Comparison of ENCODE assay signal across 24 mouse cellular contexts in genomic region chr2:152913471-152913870, GRCm38 (mm10). TPM values are rescaled to one million over a fixed set of nuclear protein-coding genes. Genes with fewer than 3 reads are reported as not detected.
DNase-seq lines count a peak whose midpoint lies in the region; TF ChIP-seq lines count a peak whose summit lies in the region.
"Had no signal": no experiment of that assay in that cellular context is flagged by ENCODE, and none has a peak within 500 bp of the region (broad histone marks: within the 10 kb centered on the region; RNA-seq: fewer than 3 reads in every experiment).

No protein-coding gene starts in this region.

- no peak overlapping the region for H3K9ac ChIP-seq in heart, adult 2 months (ENCODE audit: low read depth, low read length)
- H3K9ac ChIP-seq: embryonic facial prominence, embryonic 15.5 days had no signal

- no peak for TF ChIP-seq EP300 in heart, adult 2 months (IDR thresholded peaks at IDR 0.05; ENCODE audit: insufficient read depth, low read depth, low read length)

- WGBS in heart, adult 2 months = 66% methylated on average over 7 of the region's 7 CpGs

- TF ChIP-seq CTCF in heart, adult 2 months (IDR thresholded peaks at IDR 0.05) = no peak

- no peaks in the 10 kb centered on the region for H3K27me3 ChIP-seq in heart, adult 2 months (ENCODE audit: control insufficient read depth, insufficient read depth, low read length)

- H3K36me3 ChIP-seq in heart, adult 2 months (ENCODE audit: control insufficient read depth, insufficient read depth, low read length) = no peaks in the 10 kb centered on the region
- H3K36me3 ChIP-seq: embryonic facial prominence, embryonic 15.5 days; forebrain, embryonic 10.5 days; heart, embryonic 10.5 days; hindbrain, embryonic 13.5 days had no signal

- TF ChIP-seq POLR2A in heart, adult 2 months (IDR thresholded peaks at IDR 0.05; ENCODE audit: insufficient read depth, low read depth, low read length) = no peak

- intact Hi-C loops in heart, adult 2 months (cut with DNase I) = no loop called here
- intact Hi-C loops in gastrocnemius, postnatal 36 days (cut with DNase I) = no loop called here
- intact Hi-C loops in heart, postnatal 36 days (cut with DNase I) = no loop called here

- 0 out of 2 replicates have a peak, but pooled peaks cover 2% of the 10 kb centered on the region for H3K4me1 ChIP-seq in heart, adult 2 months (ENCODE audit: control insufficient read depth, insufficient read depth, low read length)

- no peak overlapping the region for H3K4me3 ChIP-seq in heart, adult 2 months
- H3K4me3 ChIP-seq: erythroblast, embryonic 14.5 days had no signal

- DNase-seq in heart, adult 11 months = peak; percentile 94
- no peak for DNase-seq in heart, adult 2 months
- DNase-seq in gastrocnemius, adult 8-10 months (ENCODE audit: low spot score in 2 of 2) = peak; percentile 71 to 81
- peak; percentile 54 to 70 for DNase-seq in gastrocnemius, postnatal 36 days
- DNase-seq in heart, postnatal 36 days = no peak
- no peak for DNase-seq in urinary bladder, postnatal 25 days (ENCODE audit: low spot score)
- DNase-seq: adrenal gland, adult 8-10 months; cerebellum, adult 11 months; cerebellum, adult 8-10 months; cerebellum, postnatal 14 days; embryo, embryonic 11 days; heart, postnatal 10 days had no signal

- H3K27ac ChIP-seq in heart, adult 2 months = no peak overlapping the region
- H3K27ac ChIP-seq: embryonic facial prominence, embryonic 15.5 days; forebrain, embryonic 10.5 days; heart, embryonic 10.5 days; hindbrain, embryonic 13.5 days; hindbrain, postnatal 0 days had no signal

- no peaks in the 10 kb centered on the region for H3K79me2 ChIP-seq in heart, adult 2 months (replicated peaks; ENCODE audit: control insufficient read depth, insufficient read depth, low read length)

RNA-seq across cellular contexts. Expression of gene Mylk2, which starts 2.3 kb away (rescaled TPM):
- under 1 TPM; 0.08 to 0.09 TPM for total RNA-seq in heart, adult 2 months (2021)
- 0.18 and 0.29 TPM in 2 replicates for polyA plus RNA-seq in heart, adult 2 months (2012; rRNA removed)
- 100 to 1,000 TPM; 731 to 847 (median 747) TPM for total RNA-seq in gastrocnemius, adult 8-10 months (2022)
- total RNA-seq in gastrocnemius, postnatal 36 days (2021) = 100 to 1,000 TPM; 443 to 553 TPM
- total RNA-seq in heart, postnatal 36 days (2021) = under 1 TPM in 1 of 2 experiments, not detected in 1; 0.22 TPM
- total RNA-seq: common myeloid progenitor, adult 5-6 weeks; granulocyte monocyte progenitor cell, adult 5-6 weeks; hematopoietic stem cell, adult 5-6 weeks had no signal
- polyA plus RNA-seq: brain, embryonic 14.5 days; erythroblast, embryonic 14.5 days; forebrain, embryonic 14.5 days; heart, embryonic 14.5 days; hindbrain, embryonic 13.5 days had no signal

RNA-seq across cellular contexts. Expression of gene Foxs1, which starts 19.5 kb away (rescaled TPM):
- total RNA-seq in heart, adult 2 months (2021) = 1 to 10 TPM; 1.7 to 3.5 TPM
- polyA plus RNA-seq in heart, adult 2 months (2012; rRNA removed) = 9.0 and 10.5 TPM in 2 replicates
- total RNA-seq in gastrocnemius, adult 8-10 months (2022) = under 1 TPM; 0.24 to 0.94 (median 0.51) TPM
- 1 to 10 TPM; 1.5 to 2.2 TPM for total RNA-seq in gastrocnemius, postnatal 36 days (2021)
- total RNA-seq in heart, postnatal 36 days (2021) = 1 to 10 TPM; 2.8 to 3.6 TPM
- total RNA-seq: common myeloid progenitor, adult 5-6 weeks; granulocyte monocyte progenitor cell, adult 5-6 weeks; hematopoietic stem cell, adult 5-6 weeks had no signal
- polyA plus RNA-seq: erythroblast, embryonic 14.5 days had no signal

RNA-seq across cellular contexts. Expression of gene Dusp15, which starts 38.0 kb away (rescaled TPM):
- not detected for total RNA-seq in heart, adult 2 months (2021)
- polyA plus RNA-seq in heart, adult 2 months (2012; rRNA removed) = 0.25 and 0.26 TPM in 2 replicates
- under 1 TPM in 3 of 4 experiments, not detected in 1; 0.16 to 0.62 (median 0.39) TPM for total RNA-seq in gastrocnemius, adult 8-10 months (2022)
- 1 to 10 TPM in 1 of 2 experiments, under 1 TPM in 1; 0.20 to 1.1 TPM for total RNA-seq in gastrocnemius, postnatal 36 days (2021)
- total RNA-seq in heart, postnatal 36 days (2021) = not detected
- total RNA-seq: common myeloid progenitor, adult 5-6 weeks; granulocyte monocyte progenitor cell, adult 5-6 weeks; hematopoietic stem cell, adult 5-6 weeks had no signal
- polyA plus RNA-seq: erythroblast, embryonic 14.5 days; heart, embryonic 14.5 days had no signal

RNA-seq across cellular contexts. Expression of gene Ttll9, which starts 48.8 kb away (rescaled TPM):
- not detected for total RNA-seq in heart, adult 2 months (2021)
- 0.61 TPM in 1 of 2 replicates, not detected in the other for polyA plus RNA-seq in heart, adult 2 months (2012; rRNA removed)
- not detected for total RNA-seq in gastrocnemius, adult 8-10 months (2022)
- total RNA-seq in gastrocnemius, postnatal 36 days (2021) = not detected
- not detected for total RNA-seq in heart, postnatal 36 days (2021)
- total RNA-seq: heart, postnatal 10 days; hematopoietic stem cell, adult 5-6 weeks had no signal
- polyA plus RNA-seq: erythroblast, embryonic 14.5 days had no signal

Comparison
In these comparisons a context has a peak if more than half of its experiments do, and no peak if none do; other contexts are left out.
1. DNase-seq: peak in heart, adult 11 months (single experiment), gastrocnemius, adult 8-10 months (2 of 2) and gastrocnemius, postnatal 36 days (2 of 2); none in heart, adult 2 months (0 of 2), heart, postnatal 36 days (0 of 2) and urinary bladder, postnatal 25 days (single experiment).
2. RNA of gene Mylk2, which starts 2.3 kb away (total RNA-seq): 731 to 847 TPM in gastrocnemius, adult 8-10 months and 443 to 553 TPM in gastrocnemius, postnatal 36 days; 0.22 TPM in heart, postnatal 36 days and 0.08 to 0.09 TPM in heart, adult 2 months; every median in the first group is over 100 times any median in the second.